Mouse (Mus musculus): ENCODE results near the gene Dclre1a. TPM values are rescaled to one million over a fixed set of nuclear protein-coding genes. Genes with fewer than 3 reads are reported as not detected.

Gene Dclre1a
- polyA plus RNA-seq, 1 experiment from 2014 or later = 19.8 TPM

DNA sequence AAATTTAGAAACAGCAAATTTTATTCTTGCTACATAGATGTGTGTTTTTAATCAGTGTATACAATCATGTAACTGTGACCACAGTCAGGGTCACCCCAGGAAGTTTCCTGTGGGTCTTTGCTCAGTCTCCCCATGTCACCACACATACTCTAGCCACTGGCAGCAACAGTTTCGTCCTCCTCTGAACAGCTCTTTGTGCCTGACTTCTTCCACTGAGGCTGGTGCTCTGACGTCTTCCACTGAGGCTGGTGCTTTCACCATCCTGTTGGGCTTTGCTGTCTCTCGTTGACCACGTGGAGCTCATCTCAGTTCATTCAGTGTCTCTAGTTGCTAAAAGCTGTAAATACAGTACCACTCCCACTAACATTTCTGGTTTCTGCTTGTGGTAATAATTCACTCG, 34.0 kb upstream of the Dclre1a start:
- H3K4me3 ChIP-seq (ENCODE audit: low read length) = no peak overlapping the region
- no peak overlapping the region for H3K4me2 ChIP-seq (ENCODE audit: low read depth, low read length)
- no peak overlapping the region for H3K27ac ChIP-seq (ENCODE audit: low read length)
- no peak for ATAC-seq
- H3K36me3 ChIP-seq (ENCODE audit: control insufficient read depth, insufficient read depth, low read length) = peaks cover 6% of the 10 kb centered on the region; the same call in 1 of the 2 replicates
- H3K9ac ChIP-seq (ENCODE audit: low read depth, low read length) = no peak overlapping the region
- H3K9me3 ChIP-seq (ENCODE audit: control insufficient read depth, low read length) = no peaks in the 10 kb centered on the region
- WGBS = 83% methylated on average over 5 of the region's 5 CpGs
- peaks cover 6% of the 10 kb centered on the region; the same call in 1 of the 2 replicates for H3K4me1 ChIP-seq (ENCODE audit: control insufficient read depth, insufficient read depth, low read length)
- no peaks in the 10 kb centered on the region for H3K27me3 ChIP-seq (replicated peaks; ENCODE audit: control insufficient read depth, insufficient read depth, low read length)

DNA sequence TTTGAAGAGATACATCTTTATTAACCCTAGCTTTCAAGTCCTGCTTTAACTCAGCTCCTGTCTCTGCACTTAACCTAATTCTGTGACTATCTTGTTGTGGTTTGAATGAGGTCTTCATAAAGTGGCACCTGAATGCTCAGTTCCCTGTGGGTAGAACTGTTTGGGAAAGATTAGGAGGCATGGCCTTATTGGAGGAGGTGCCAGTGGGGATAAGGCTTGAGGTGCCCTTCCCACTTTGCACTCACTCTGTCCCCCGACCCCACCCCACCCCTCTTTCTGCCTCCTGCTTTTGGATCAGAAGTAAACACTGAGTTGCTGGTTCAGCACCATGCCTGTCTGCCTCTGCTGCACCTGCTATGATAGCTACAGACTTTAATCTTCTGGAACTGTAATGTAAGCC, 29.8 kb upstream of the Dclre1a start:
- 87% methylated on average over 1 of the region's 1 CpGs for WGBS
- H3K27me3 ChIP-seq (replicated peaks; ENCODE audit: control insufficient read depth, insufficient read depth, low read length) = no peaks in the 10 kb centered on the region

DNA sequence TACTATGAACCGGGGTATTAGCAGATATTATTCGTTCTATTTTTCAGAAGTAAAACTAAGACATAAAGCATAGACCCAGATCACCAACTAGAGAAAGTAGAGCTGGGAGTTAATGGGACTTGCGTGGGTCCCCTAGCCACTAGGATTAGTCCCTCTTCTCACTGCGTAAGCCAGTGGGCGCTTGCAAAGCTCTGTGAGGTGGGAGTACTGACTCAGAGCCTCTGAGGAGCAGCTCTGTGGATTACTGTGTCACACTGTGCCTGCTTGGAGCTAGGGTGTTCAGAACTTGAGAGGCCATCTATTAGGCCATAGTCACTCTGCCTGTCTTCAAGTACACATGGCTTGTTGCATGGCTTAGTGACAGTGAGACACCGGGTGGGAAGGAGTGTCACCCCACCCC, 25.2 kb upstream of the Dclre1a start:
- no peaks in the 10 kb centered on the region for H3K27me3 ChIP-seq (replicated peaks; ENCODE audit: control insufficient read depth, insufficient read depth, low read length)
- no peaks in the 10 kb centered on the region for H3K9me3 ChIP-seq (ENCODE audit: control insufficient read depth, low read length)
- H3K4me2 ChIP-seq (ENCODE audit: low read depth, low read length) = no peak overlapping the region
- H3K4me3 ChIP-seq (ENCODE audit: low read length) = no peak overlapping the region
- no peak overlapping the region for H3K27ac ChIP-seq (ENCODE audit: low read length)
- peaks cover 9% of the 10 kb centered on the region; the same call in 1 of the 2 replicates for H3K36me3 ChIP-seq (ENCODE audit: control insufficient read depth, insufficient read depth, low read length)
- no peak overlapping the region for H3K9ac ChIP-seq (ENCODE audit: low read depth, low read length)
- 96% methylated on average over 6 of the region's 6 CpGs for WGBS
- H3K4me1 ChIP-seq (ENCODE audit: control insufficient read depth, insufficient read depth, low read length) = no peaks in the 10 kb centered on the region
- ATAC-seq = no peak

More for the DNA sequence above, 29.8 kb upstream of the Dclre1a start:
- Histone ChIP-seq H3K4me1 (ENCODE audit: control insufficient read depth, insufficient read depth, low read length) (no peaks in the 10 kb centered on the region), H3K36me3 (ENCODE audit: control insufficient read depth, insufficient read depth, low read length) (peaks cover 9% of the 10 kb centered on the region; the same call in 1 of the 2 replicates), H3K27ac (ENCODE audit: low read length) (no peak overlapping the region), H3K9ac (ENCODE audit: low read depth, low read length) (no peak overlapping the region), H3K9me3 (ENCODE audit: control insufficient read depth, low read length) (no peaks in the 10 kb centered on the region), H3K4me2 (ENCODE audit: low read depth, low read length) (no peak overlapping the region), H3K4me3 (ENCODE audit: low read length) (no peak overlapping the region)
- no peak for ATAC-seq

DNA sequence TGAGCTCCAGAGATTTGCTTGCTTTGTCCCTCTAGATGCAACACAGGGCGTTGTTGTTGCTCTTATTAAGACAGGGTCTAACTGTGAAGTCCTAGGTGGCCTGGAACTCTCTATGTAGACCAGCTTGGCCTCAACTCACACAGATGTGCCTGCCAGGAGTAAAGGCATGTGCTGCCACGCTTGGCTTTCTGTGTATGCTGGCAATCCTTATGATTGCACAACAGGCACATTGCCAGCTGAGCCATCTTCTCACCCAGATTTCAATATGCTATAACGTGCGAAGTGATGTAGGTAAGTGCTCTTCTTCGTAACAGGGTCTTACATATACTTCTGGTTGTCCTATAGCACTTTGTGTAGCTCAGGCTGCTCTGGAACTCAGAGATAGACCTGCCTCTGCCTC, 23.9 kb upstream of the Dclre1a start:
- no peak overlapping the region for H3K4me3 ChIP-seq (ENCODE audit: low read length)
- H3K27ac ChIP-seq (ENCODE audit: low read length) = no peak overlapping the region
- peaks cover 9% of the 10 kb centered on the region; the same call in 1 of the 2 replicates for H3K36me3 ChIP-seq (ENCODE audit: control insufficient read depth, insufficient read depth, low read length)
- no peak overlapping the region for H3K9ac ChIP-seq (ENCODE audit: low read depth, low read length)
- no peak overlapping the region for H3K4me2 ChIP-seq (ENCODE audit: low read depth, low read length)
- peaks cover 1% of the 10 kb centered on the region; the same call in 1 of the 2 replicates for H3K4me1 ChIP-seq (ENCODE audit: control insufficient read depth, insufficient read depth, low read length)
- no peaks in the 10 kb centered on the region for H3K9me3 ChIP-seq (ENCODE audit: control insufficient read depth, low read length)
- ATAC-seq = no peak
- WGBS = 92% methylated on average over 5 of the region's 5 CpGs
- no peaks in the 10 kb centered on the region for H3K27me3 ChIP-seq (replicated peaks; ENCODE audit: control insufficient read depth, insufficient read depth, low read length)

DNA sequence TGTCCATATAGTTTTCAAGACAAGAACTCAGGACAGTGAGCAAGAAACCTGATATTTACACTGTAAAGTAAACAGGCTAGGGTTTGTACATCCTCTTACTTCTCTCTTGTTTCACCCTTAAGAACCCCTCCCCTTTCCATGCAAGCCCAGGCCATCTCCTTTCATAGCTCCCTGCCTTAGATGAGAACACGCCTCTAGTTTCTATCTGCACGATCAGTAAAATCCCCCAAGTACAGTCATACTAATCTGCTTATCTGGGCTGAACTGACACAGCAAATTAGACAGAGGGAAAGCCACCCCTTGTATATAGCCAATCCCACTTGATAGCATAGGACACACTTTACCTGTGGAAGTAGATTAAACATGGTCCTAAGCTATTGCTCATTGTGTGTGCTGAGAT, 23.2 kb upstream of the Dclre1a start:
- 71% methylated on average over 2 of the region's 2 CpGs for WGBS
- no peak overlapping the region for H3K4me2 ChIP-seq (ENCODE audit: low read depth, low read length)
- peaks cover 3% of the 10 kb centered on the region; the same call in 1 of the 2 replicates for H3K4me1 ChIP-seq (ENCODE audit: control insufficient read depth, insufficient read depth, low read length)
- no peak overlapping the region for H3K4me3 ChIP-seq (ENCODE audit: low read length)
- H3K9ac ChIP-seq (ENCODE audit: low read depth, low read length) = no peak overlapping the region
- H3K27ac ChIP-seq (ENCODE audit: low read length) = no peak overlapping the region
- no peaks in the 10 kb centered on the region for H3K9me3 ChIP-seq (ENCODE audit: control insufficient read depth, low read length)
- H3K27me3 ChIP-seq (replicated peaks; ENCODE audit: control insufficient read depth, insufficient read depth, low read length) = no peaks in the 10 kb centered on the region
- peaks cover 9% of the 10 kb centered on the region; the same call in 1 of the 2 replicates for H3K36me3 ChIP-seq (ENCODE audit: control insufficient read depth, insufficient read depth, low read length)
- no peak for ATAC-seq

DNA sequence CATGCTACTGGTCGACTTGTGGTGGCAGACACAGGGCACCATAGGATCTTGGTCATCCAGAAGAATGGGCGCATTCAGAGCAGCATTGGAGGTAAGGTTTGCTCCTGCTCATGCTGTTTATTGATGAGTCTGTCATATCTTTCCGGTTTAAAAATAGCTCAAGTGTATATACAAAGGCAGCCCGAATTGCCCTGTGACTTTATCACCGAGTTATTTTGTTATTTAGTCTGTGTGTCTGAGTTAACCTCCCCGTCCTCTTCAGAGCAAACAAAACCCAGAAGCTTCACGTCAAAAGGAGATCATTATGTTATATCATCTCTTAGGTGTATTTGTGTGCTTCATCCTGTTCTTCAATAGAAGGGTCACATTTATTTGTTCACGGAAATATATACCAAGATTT, 22.8 kb upstream of the Dclre1a start:
- Histone ChIP-seq H3K27me3 (replicated peaks; ENCODE audit: control insufficient read depth, insufficient read depth, low read length) (no peaks in the 10 kb centered on the region), H3K4me1 (ENCODE audit: control insufficient read depth, insufficient read depth, low read length) (peaks cover 3% of the 10 kb centered on the region; the same call in 1 of the 2 replicates), H3K4me2 (ENCODE audit: low read depth, low read length) (no peak overlapping the region), H3K9me3 (ENCODE audit: control insufficient read depth, low read length) (no peaks in the 10 kb centered on the region), H3K9ac (ENCODE audit: low read depth, low read length) (no peak overlapping the region), H3K36me3 (ENCODE audit: control insufficient read depth, insufficient read depth, low read length) (peaks cover 9% of the 10 kb centered on the region; the same call in 1 of the 2 replicates), H3K27ac (ENCODE audit: low read length) (no peak overlapping the region), H3K4me3 (ENCODE audit: low read length) (no peak overlapping the region)
- WGBS = 65% methylated on average over 8 of the region's 8 CpGs
- no peak for ATAC-seq

DNA sequence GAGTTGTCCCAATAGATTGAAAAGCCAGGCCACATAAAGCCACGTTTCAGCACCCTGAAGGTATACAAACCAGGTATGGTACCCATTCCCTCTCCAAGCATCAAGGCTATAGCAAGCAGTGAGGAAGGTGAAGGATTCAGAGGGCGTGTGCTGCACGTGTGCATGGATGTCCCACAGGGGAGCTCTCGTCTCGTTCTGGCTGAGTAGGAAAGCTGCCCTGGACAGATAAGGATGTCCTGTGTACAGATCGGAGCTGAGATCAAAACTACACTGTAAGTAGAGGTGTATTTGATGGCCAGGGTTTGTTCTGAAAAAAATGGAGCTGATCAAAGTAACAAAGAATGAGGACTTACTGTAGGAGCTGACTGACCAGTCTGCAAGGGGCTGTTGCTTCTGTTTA, 18.9 kb upstream of the Dclre1a start:
- no peak overlapping the region for H3K27ac ChIP-seq (ENCODE audit: low read length)
- ATAC-seq = no peak
- WGBS = 77% methylated on average over 6 of the region's 6 CpGs

DNA sequence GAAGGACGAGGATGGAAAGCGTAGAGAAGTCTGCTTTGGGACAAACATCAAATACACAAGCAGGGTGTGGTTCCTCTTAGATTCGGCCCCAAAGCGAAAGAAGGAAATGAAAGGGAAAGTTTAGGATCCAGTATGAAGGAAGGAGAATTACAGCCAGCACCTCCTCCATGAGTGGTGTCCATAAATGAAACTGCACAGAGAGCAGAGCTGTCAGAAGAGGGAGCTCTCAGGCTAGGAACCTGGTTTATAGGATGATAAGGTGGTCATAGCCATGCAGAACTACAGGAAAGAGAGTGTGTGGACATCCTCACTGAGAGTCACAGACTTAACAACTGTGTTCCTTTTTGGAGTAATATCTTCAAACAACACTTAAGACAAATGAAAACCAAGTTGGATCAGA, 18.0 kb upstream of the Dclre1a start:
- no peaks in the 10 kb centered on the region for H3K27me3 ChIP-seq (replicated peaks; ENCODE audit: control insufficient read depth, insufficient read depth, low read length)
- no peak overlapping the region for H3K9ac ChIP-seq (ENCODE audit: low read depth, low read length)
- H3K27ac ChIP-seq (ENCODE audit: low read length) = no peak overlapping the region
- H3K9me3 ChIP-seq (ENCODE audit: control insufficient read depth, low read length) = no peaks in the 10 kb centered on the region
- no peak overlapping the region for H3K4me2 ChIP-seq (ENCODE audit: low read depth, low read length)
- no peak for ATAC-seq
- H3K4me1 ChIP-seq (ENCODE audit: control insufficient read depth, insufficient read depth, low read length) = peaks cover 14% of the 10 kb centered on the region
- no peak overlapping the region for H3K4me3 ChIP-seq (ENCODE audit: low read length)
- peaks cover 6% of the 10 kb centered on the region; the same call in 1 of the 2 replicates for H3K36me3 ChIP-seq (ENCODE audit: control insufficient read depth, insufficient read depth, low read length)
- 77% methylated on average over 4 of the region's 4 CpGs for WGBS

More for the DNA sequence above, 18.9 kb upstream of the Dclre1a start:
- Histone ChIP-seq H3K4me3 (ENCODE audit: low read length) (no peak overlapping the region), H3K4me1 (ENCODE audit: control insufficient read depth, insufficient read depth, low read length) (peaks cover 5% of the 10 kb centered on the region), H3K9me3 (ENCODE audit: control insufficient read depth, low read length) (no peaks in the 10 kb centered on the region), H3K9ac (ENCODE audit: low read depth, low read length) (no peak overlapping the region), H3K4me2 (ENCODE audit: low read depth, low read length) (no peak overlapping the region), H3K36me3 (ENCODE audit: control insufficient read depth, insufficient read depth, low read length) (peaks cover 6% of the 10 kb centered on the region; the same call in 1 of the 2 replicates), H3K27me3 (replicated peaks; ENCODE audit: control insufficient read depth, insufficient read depth, low read length) (no peaks in the 10 kb centered on the region)

DNA sequence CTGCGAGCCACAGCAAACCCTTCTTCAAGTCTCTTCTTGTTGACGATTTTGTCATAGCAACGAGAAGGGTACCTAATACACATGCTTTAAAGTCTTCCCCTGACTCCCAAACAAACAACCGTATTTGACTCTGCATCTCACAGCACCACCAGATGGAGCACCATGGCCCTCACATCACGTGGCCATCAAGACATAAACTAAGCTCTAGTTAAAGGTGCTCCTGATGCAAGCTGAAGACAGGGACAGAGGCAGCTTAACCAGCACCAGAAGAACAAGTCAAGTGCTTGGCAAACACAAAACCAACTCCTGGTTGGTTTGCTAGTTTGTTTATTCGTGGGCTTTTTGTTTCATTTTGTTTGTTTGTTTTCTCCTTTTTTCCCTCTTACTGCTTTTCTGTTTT, 17.3 kb upstream of the Dclre1a start:
- no peak for ATAC-seq
- H3K9ac ChIP-seq (ENCODE audit: low read depth, low read length) = no peak overlapping the region
- no peak overlapping the region for H3K4me2 ChIP-seq (ENCODE audit: low read depth, low read length)
- H3K9me3 ChIP-seq (ENCODE audit: control insufficient read depth, low read length) = no peaks in the 10 kb centered on the region
- WGBS = 68% methylated on average over 6 of the region's 6 CpGs
- H3K36me3 ChIP-seq (ENCODE audit: control insufficient read depth, insufficient read depth, low read length) = peaks cover 1% of the 10 kb centered on the region; the same call in 1 of the 2 replicates
- no peak overlapping the region for H3K4me3 ChIP-seq (ENCODE audit: low read length)
- no peaks in the 10 kb centered on the region for H3K27me3 ChIP-seq (replicated peaks; ENCODE audit: control insufficient read depth, insufficient read depth, low read length)
- H3K27ac ChIP-seq (ENCODE audit: low read length) = no peak overlapping the region
- peaks cover 14% of the 10 kb centered on the region for H3K4me1 ChIP-seq (ENCODE audit: control insufficient read depth, insufficient read depth, low read length)

DNA sequence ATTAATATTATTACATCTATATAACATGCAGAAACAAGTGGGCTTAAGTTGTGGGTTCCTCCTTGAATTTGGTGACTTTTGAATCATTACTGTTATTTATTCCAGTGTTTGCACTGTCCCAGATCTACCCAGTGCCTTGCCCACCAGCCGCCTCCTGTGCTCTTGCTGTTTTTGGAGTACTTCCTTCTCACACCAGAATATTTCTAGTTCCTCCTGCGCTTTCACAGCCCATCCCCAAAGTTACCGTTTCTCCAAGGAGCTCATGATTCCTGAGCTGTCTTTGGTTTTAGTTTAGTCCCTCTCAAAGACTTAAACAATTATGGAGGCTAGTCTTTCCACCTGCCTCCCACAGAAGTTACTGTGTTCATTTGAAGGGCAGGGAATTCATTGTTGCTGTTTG, 15.4 kb upstream of the Dclre1a start:
- no peak overlapping the region for H3K9ac ChIP-seq (ENCODE audit: low read depth, low read length)
- H3K36me3 ChIP-seq (ENCODE audit: control insufficient read depth, insufficient read depth, low read length) = no peaks in the 10 kb centered on the region
- ATAC-seq = no peak
- WGBS = 82% methylated on average over 3 of the region's 3 CpGs
- H3K27me3 ChIP-seq (replicated peaks; ENCODE audit: control insufficient read depth, insufficient read depth, low read length) = no peaks in the 10 kb centered on the region
- no peaks in the 10 kb centered on the region for H3K9me3 ChIP-seq (ENCODE audit: control insufficient read depth, low read length)
- no peak overlapping the region for H3K27ac ChIP-seq (ENCODE audit: low read length)
- peaks cover 20% of the 10 kb centered on the region for H3K4me1 ChIP-seq (ENCODE audit: control insufficient read depth, insufficient read depth, low read length)
- H3K4me2 ChIP-seq (ENCODE audit: low read depth, low read length) = no peak overlapping the region
- no peak overlapping the region for H3K4me3 ChIP-seq (ENCODE audit: low read length)

Measured in intestine, embryonic 16.5 days (tissue).